Mouse (Mus musculus): ENCODE measurements at regions not wholly inside any gene's neighbourhood (a gene's known extent, or its start where the extent isn't known, plus 50 kb on each side); places are given as distances from the start of the nearest gene placed in this dataset.
A peak's percentile ranks its signal among the peaks of the same experiment; 100 is the strongest.

DNA sequence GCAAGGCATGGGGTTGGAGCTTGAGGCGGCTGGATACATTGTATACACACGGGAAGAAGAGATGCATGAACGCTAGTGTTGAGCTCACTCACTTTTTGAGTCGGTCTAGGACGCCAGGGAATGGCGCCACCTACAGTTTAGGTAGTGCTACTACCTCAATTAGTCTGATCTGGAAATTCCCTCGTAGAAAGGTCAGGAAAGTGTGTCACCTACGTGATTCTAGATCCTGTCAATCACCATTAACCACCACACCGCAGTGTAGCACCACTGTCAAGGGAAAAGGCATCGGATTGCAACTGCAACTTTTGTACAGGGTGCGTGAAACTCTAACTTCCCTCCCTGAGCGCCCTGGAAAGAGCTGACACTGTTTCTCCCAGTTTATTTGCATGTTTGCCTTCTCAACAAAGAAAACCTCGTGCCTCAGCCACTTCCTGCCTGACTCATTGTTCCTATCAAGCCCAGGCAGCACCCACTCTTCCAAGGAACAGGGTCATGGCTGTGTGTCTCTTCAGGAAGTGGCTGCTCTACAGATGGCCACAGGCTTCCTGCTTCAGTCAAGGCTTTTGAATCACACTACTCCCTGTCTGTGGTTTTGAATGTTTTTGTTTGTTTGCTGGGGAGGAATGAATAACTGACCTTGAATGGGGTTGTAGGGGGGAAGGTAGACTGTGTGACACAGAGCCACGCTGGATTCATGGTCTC, 231.6 kb upstream of the Jmjd1c start:
- DNase-seq (ENCODE audit: low spot score): peak; percentile 82

DNA sequence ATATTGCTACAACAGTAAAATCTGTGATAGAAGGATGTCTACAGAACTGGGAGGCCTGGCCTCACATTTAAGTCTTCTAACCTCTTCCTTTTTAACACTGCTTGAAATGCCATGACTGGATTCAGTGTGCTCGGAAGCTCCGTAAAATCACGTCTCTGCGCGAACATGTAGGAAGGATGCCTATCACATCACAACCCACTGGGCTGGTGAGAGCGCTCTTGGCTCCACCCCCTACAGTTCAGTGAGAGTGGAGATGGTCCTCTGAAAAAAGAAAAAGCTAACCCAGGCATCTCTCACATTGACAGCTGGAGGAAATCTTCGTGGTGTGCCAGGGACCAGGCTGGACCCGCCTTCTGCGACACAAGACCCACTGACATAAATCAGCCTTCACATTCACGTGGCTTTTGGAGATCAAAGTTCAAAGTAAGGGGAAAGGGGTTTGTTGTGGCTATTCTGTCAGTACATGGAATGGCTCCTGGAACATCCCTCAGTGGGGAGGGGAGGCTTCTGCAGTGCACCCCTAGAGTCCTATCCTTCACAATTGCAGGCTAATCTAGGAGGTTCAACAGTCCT, 230.8 kb upstream of the Jmjd1c start:
- DNase-seq (ENCODE audit: low spot score): peak; percentile 20

DNA sequence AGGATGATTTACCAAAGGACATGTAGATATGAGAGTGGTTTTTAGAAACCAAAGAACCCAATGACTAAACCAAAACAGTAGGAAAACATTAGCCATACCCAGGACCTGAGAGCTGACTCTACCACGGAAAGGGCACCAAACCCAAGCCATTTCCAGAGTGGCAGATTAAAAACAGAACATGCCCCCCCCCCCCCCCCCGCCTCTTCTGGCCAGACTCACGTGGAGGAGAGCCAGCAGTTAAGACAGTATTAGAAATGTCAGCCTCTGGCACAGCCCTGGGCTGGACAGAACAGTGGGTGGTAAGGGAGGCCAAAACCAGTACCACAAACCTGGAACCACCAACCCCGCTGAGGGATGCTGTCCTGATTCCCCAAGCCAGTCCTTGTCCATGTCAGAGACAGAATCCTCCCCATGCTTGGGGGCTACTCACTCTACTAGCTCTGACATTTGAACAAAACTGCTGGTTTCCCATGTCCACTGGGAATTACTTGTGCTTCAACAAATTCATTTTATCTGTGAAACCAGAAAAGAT, 224.7 kb upstream of the Jmjd1c start:
- no peak for DNase-seq (ENCODE audit: low spot score)

DNA sequence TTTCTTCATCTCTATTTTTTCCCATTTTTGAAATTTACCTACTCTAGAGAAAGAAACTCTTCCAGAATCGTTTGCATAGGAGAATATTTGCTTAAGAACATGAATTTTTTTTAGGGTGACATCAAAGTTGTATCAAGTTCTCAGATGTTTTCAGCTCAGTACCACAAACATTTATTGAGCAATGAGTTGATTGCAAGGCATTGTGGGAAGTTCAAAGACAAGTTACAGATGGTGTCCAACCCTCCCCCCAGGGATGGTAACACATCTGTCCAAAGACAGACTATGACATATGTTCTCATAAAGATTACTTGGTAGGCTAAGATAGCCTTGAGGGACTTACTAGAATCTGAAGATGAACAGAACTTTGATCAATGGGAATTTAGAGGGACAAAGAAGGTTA, 224.3 kb upstream of the Jmjd1c start:
- DNase-seq (ENCODE audit: low spot score): no peak

- DNase-seq (ENCODE audit: low spot score): no peak
Observed at GRCm38 (mm10) chr10:66873468-66873867, 222.5 kb upstream of the Jmjd1c start.

GRCm38 (mm10) chr10:66879071-66879470, 216.9 kb upstream of the Jmjd1c start:
- DNase-seq (ENCODE audit: low spot score): no peak

DNA sequence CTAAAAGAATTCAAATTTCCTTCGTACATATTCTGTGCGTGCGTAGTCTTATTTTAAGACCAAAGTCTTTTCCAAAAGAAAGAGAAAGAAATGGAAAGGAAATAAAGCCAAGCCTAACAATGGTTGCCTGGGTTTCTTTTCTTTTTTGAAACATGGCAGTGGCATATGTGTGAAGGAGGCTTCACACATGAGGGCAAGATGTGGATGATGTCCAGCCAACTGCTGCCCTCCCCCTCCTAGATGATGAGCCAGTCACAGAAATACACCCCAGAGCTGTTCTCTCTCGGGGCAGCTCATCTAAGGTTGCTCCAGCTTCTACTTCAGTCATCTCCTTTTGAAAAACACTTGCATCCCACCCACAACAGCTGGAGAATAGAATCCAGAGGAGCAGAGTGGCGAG, 213.1 kb upstream of the Jmjd1c start:
- DNase-seq (ENCODE audit: low spot score): no peak

DNA sequence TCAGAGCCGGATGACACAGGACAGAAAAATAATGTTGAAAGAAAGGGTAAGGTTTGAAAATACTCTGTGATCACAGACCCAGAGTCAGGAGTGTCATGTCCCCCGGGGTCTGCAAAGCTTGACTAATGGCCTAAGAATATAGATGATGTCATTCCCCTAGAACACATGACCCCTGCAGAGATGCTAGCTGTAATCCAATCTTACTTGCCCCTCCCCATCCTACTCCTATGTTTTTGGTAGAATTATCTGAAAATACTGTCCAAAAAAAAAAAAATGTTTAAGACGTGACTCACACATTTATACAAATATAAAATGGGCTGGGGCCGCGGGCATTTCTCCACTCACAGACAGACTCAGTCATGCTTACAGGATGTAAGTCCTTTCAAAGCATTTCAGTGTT, 210.3 kb upstream of the Jmjd1c start:
- DNase-seq (ENCODE audit: low spot score): no peak

- no peak for DNase-seq (ENCODE audit: low spot score)
Observed at GRCm38 (mm10) chr10:66889786-66890555, 206.0 kb upstream of the Jmjd1c start.

DNA sequence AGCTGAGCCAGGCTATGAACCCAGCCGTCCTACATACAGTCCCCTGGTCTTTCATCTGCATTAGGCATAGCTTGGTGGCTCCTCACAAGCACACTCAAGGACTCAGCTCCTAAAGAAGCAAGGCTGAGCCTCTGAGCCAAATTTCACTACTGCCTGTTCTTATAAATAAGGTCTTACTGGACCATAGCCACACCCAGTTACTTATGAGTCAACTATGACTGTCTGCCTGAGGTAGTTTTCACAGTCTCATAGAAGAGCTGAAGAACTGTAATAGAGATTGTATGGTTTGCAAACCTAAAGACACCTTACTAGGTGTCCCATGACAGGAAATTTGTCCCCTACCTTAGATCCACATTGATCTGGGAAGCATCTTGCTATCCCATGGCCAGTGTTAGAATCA, 204.1 kb upstream of the Jmjd1c start:
- DNase-seq (ENCODE audit: low spot score): no peak

- DNase-seq (ENCODE audit: low spot score): no peak
Observed at GRCm38 (mm10) chr10:66893836-66894235, 202.1 kb upstream of the Jmjd1c start.

- no peak for DNase-seq (ENCODE audit: low spot score)
Observed at GRCm38 (mm10) chr10:66896698-66897622, 199.0 kb upstream of the Jmjd1c start.

GRCm38 (mm10) chr10:66899724-66900123, 196.2 kb upstream of the Jmjd1c start:
- DNase-seq (ENCODE audit: low spot score): no peak

DNA sequence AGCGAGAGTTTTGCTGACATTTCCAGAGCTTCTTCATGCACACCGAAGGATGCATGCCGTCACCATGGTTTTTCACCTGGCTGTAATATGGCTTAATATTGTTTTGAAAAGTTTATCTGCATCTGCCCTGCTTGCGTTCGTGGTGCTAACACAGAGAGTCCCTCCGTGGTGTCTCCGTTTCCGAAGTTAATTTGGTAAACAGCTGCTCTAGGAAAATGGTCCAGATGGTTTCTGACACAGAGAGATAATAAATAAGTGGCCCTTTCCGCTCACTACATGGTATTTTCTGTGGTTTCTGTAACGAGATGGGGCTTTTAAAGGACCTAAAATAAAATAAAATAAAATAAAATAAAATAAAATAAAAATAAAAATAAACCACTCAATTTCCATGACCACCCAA, 195.1 kb upstream of the Jmjd1c start:
- DNase-seq (ENCODE audit: low spot score): no peak

DNA sequence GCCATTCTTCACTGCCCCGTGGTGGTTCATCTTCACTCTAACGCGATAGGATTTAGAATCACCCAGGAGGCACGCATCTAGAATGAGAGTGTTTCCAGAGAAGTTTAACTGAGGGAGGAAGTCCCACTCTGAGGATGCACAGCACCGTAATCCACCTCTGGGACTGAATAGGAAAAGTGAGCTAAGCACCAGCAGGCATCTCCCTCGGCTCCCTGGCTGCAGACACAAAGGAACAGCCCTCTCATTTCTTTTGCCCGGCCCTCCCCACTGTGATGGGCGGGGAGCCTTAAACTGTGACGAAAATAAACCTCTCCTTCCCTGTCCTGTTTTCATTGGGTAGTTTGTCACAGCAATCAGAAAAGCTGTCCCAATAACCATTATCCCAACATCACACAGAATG, 194.1 kb upstream of the Jmjd1c start:
- DNase-seq (ENCODE audit: low spot score): no peak

GRCm38 (mm10) chr10:66904552-66905367, 191.2 kb upstream of the Jmjd1c start:
- DNase-seq (ENCODE audit: low spot score): no peak

- DNase-seq (ENCODE audit: low spot score): no peak
Observed at GRCm38 (mm10) chr10:66907842-66908241, 188.1 kb upstream of the Jmjd1c start.

DNA sequence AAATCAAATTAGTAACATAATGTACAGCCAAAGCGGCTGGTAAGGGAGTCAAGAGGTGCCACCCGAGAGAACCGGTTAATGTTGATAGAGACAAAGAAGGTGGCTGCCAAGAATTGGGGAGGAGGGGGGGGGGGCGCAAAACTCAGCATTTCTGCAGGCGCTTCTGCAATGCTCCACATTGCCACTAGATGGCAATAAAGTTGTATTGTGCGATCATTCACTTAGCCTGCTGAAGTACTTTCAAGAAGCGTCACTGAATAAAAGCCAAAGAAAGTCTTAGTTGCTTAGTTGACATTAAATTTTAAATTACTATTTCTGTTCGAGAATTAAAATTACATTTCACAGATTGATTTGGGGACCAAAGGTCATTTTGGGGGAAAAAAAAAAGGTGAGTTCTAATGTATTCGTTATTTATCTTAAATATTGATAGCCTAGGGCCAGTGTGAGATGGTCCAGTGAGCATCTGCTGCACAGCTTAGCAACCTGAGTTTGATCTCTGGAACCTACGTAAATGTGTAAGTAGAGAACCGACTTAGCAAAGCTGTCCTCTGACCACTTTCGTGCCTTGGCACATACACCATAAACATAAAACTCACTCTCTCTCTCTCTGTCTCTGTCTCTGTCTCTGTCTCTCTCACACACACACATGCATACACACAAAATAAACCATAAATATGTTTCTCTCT, 186.6 kb upstream of the Jmjd1c start:
- peak; percentile 50 for DNase-seq (ENCODE audit: low spot score)

- DNase-seq (ENCODE audit: low spot score): no peak
Observed at GRCm38 (mm10) chr10:66909905-66910681, 185.8 kb upstream of the Jmjd1c start.
